Mouse (Mus musculus): Measurements from ENCODE around the gene Gpsm1. TPM values are rescaled to one million over a fixed set of nuclear protein-coding genes. Genes with fewer than 3 reads are reported as not detected.

The Gpsm1 gene
- total and polyA plus RNA-seq, 3 experiments, result 1.4 to 6.9 TPM; not detected in 1

- no peaks in the 10 kb centered on the region for H3K4me1 ChIP-seq (ENCODE audit: control insufficient read depth in 1 of 2, insufficient read depth in 2 of 2, low read length in 2 of 2)
- H3K27ac ChIP-seq (ENCODE audit: control insufficient read depth, low read depth, low read length), result no peak overlapping the region
- no peak for TF ChIP-seq BHLHE40 (IDR thresholded peaks at IDR 0.05; ENCODE audit: borderline replicate concordance, low read depth, low read length)
- TF ChIP-seq GATA1 (IDR thresholded peaks at IDR 0.05; ENCODE audit: low read depth, low read length), result no peak
- no peak for TF ChIP-seq ETS1 (IDR thresholded peaks at IDR 0.05; ENCODE audit: low read depth, low read length)
- TF ChIP-seq RAD21 (IDR thresholded peaks at IDR 0.05; ENCODE audit: low read depth, low read length), result no peak
- no peak for TF ChIP-seq TCF12 (IDR thresholded peaks at IDR 0.05; ENCODE audit: low read depth, low read length)
- no peak for TF ChIP-seq MEF2A (IDR thresholded peaks at IDR 0.05; ENCODE audit: extremely low read depth, insufficient replicate concordance, low read depth, low read length, poor library complexity, severe bottlenecking)
- TF ChIP-seq E2F4 (IDR thresholded peaks at IDR 0.05; ENCODE audit: borderline replicate concordance, low read depth, low read length), result no peak
- no peak for TF ChIP-seq MAFK (IDR thresholded peaks at IDR 0.05; ENCODE audit: borderline replicate concordance, low read depth, low read length)
- no peak for TF ChIP-seq NRF1 (IDR thresholded peaks at IDR 0.05; ENCODE audit: insufficient read depth, low read depth, low read length, poor library complexity, severe bottlenecking)
- TF ChIP-seq MAX (IDR thresholded peaks at IDR 0.05; ENCODE audit: low read length), result no peak
- no peak for TF ChIP-seq SMC3 (IDR thresholded peaks at IDR 0.05; ENCODE audit: low read depth, low read length)
- no peak for TF ChIP-seq MXI1 (IDR thresholded peaks at IDR 0.05; ENCODE audit: low read depth, low read length)
- no peak for TF ChIP-seq USF2 (IDR thresholded peaks at IDR 0.05; ENCODE audit: borderline replicate concordance in 1 of 2, insufficient read depth in 1 of 2, low read depth in 1 of 2, low read length in 2 of 2)
- TF ChIP-seq CHD2 (IDR thresholded peaks at IDR 0.05; ENCODE audit: low read length), result no peak
- TF ChIP-seq MAZ (IDR thresholded peaks at IDR 0.05; ENCODE audit: low read depth, low read length), result no peak
- TF ChIP-seq GABPA (IDR thresholded peaks at IDR 0.05; ENCODE audit: low read depth, low read length), result no peak
- no peak for TF ChIP-seq POLR2AphosphoS5 (IDR thresholded peaks at IDR 0.05; ENCODE audit: borderline replicate concordance, low read depth, low read length)
- TF ChIP-seq KAT2A (conservative IDR thresholded peaks at IDR 0.05; ENCODE audit: low read depth, low read length), result no peak
- TF ChIP-seq CTCF (IDR thresholded peaks at IDR 0.05 in 2 of 3, conservative IDR thresholded peaks at IDR 0.05 in 1 of 3; ENCODE audit: control insufficient read depth in 1 of 3, insufficient read depth in 1 of 3, low read depth in 2 of 3, low read length in 3 of 3, poor library complexity in 1 of 3, severe bottlenecking in 1 of 3), result no peak
- no peaks in the 10 kb centered on the region for H3K27me3 ChIP-seq (ENCODE audit: control insufficient read depth in 1 of 2, insufficient read depth in 2 of 2, low read length in 2 of 2)
- H3K36me3 ChIP-seq (ENCODE audit: control insufficient read depth in 1 of 2, insufficient read depth in 2 of 2, low read length in 2 of 2), result peaks cover 0 to 2% of the 10 kb centered on the region in 2 experiments; a peak in 1 of 4 replicates
- no peaks in the 10 kb centered on the region for H3K79me2 ChIP-seq (ENCODE audit: control insufficient read depth, insufficient read depth, low read length, poor library complexity)
- no peaks in the 10 kb centered on the region for H3K9me3 ChIP-seq (replicated peaks; ENCODE audit: insufficient read depth, low read length)
- H3K4me3 ChIP-seq (ENCODE audit: control insufficient read depth in 1 of 2, insufficient read depth in 1 of 2, low read depth in 2 of 2, low read length in 2 of 2), result no peak overlapping the region
- H3K9ac ChIP-seq (ENCODE audit: control insufficient read depth, low read depth, low read length, poor library complexity, severe bottlenecking), result no peak overlapping the region
- no peak for DNase-seq (ENCODE audit: low read depth, low spot score)
Measured at GRCm38 (mm10) chr2:26363481-26363880, 48.2 kb downstream of the Gpsm1 start.

- no peaks in the 10 kb centered on the region for H3K27me3 ChIP-seq (ENCODE audit: control insufficient read depth in 1 of 2, insufficient read depth in 2 of 2, low read length in 2 of 2)
- H3K9me3 ChIP-seq (replicated peaks; ENCODE audit: insufficient read depth, low read length), result no peaks in the 10 kb centered on the region
- peaks cover 0 to 3% of the 10 kb centered on the region in 2 experiments; a peak in 2 of 4 replicates for H3K36me3 ChIP-seq (ENCODE audit: control insufficient read depth in 1 of 2, insufficient read depth in 2 of 2, low read length in 2 of 2)
- H3K9ac ChIP-seq (ENCODE audit: control insufficient read depth, low read depth, low read length, poor library complexity, severe bottlenecking), result no peak overlapping the region
- no peak overlapping the region for H3K27ac ChIP-seq (ENCODE audit: control insufficient read depth, low read depth, low read length)
- no peak for TF ChIP-seq NRF1 (IDR thresholded peaks at IDR 0.05; ENCODE audit: insufficient read depth, low read depth, low read length, poor library complexity, severe bottlenecking)
- no peak for TF ChIP-seq MEF2A (IDR thresholded peaks at IDR 0.05; ENCODE audit: extremely low read depth, insufficient replicate concordance, low read depth, low read length, poor library complexity, severe bottlenecking)
- no peak for TF ChIP-seq MXI1 (IDR thresholded peaks at IDR 0.05; ENCODE audit: low read depth, low read length)
- no peak for TF ChIP-seq POLR2A (IDR thresholded peaks at IDR 0.05; ENCODE audit: control insufficient read depth in 1 of 2, insufficient read depth in 1 of 2, low read depth in 1 of 2, low read length in 2 of 2, poor library complexity in 1 of 2)
- TF ChIP-seq TAL1 (IDR thresholded peaks at IDR 0.05; ENCODE audit: low read length), result no peak
- no peak for TF ChIP-seq GATA1 (IDR thresholded peaks at IDR 0.05; ENCODE audit: low read depth, low read length)
- DNase-seq (ENCODE audit: low read depth, low spot score), result no peak
- no peak overlapping the region for H3K4me3 ChIP-seq (ENCODE audit: control insufficient read depth in 1 of 2, insufficient read depth in 1 of 2, low read depth in 2 of 2, low read length in 2 of 2)
- no peaks in the 10 kb centered on the region for H3K4me1 ChIP-seq (ENCODE audit: control insufficient read depth in 1 of 2, insufficient read depth in 2 of 2, low read length in 2 of 2)
- no peaks in the 10 kb centered on the region for H3K79me2 ChIP-seq (ENCODE audit: control insufficient read depth, insufficient read depth, low read length, poor library complexity)
Measured at GRCm38 (mm10) chr2:26364738-26365465, 49.6 kb downstream of the Gpsm1 start.
